Mouse (Mus musculus) small intestine, adult 2 months (tissue): ENCODE results near the gene Hspa12b.

Experiments used
- CTCF ChIP-seq: fragments of 200-500 bp; IDR thresholded peaks from 2 replicates; pipeline ENCODE4 v1.5.1; 2012; ENCODE audit warnings: low read depth, mild to moderate bottlenecking, control low read depth, inconsistent platforms, low read length, moderate library complexity, mixed read lengths; ENCODE audit not compliant: insufficient replicate concordance, insufficient read length; ENCODE audit errors: extremely low read depth
- POLR2A ChIP-seq: fragments of 200-500 bp; IDR thresholded peaks from 2 replicates; pipeline ENCODE4 v1.6.1; 2012; ENCODE audit warnings: low read depth, mild to moderate bottlenecking, control low read depth, inconsistent platforms, low read length, moderate library complexity

DNA sequence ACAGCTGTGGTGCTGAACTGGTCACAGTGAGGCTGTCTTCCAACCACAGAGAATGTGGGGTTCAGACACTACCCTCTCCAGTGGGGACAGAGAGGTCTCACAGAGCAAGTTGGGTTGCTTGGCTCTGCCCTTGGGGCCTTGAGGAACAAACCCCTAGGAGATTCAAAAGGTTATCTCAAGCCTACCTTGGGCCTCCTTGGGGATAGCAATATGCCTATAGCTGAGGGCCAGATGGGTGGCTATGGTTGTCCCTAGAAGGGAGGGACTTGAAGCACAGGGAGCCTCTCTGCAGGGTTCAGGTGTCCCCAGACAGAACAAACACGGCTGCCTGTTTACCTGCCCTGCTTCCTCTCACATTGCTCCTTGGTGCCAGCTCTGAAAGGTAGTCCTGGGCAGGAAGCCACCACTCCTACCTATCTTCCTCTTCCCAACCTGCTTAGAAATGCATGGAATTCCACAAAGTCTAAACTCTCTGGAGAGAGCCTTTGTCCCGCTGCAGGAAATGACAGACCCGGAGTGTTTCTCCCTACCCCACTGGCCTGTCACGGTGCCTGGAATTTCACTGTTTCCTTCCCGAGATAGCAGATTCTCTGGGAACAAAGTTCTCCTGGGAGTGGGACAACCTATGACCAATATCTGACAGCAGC, 12.9 kb downstream of the Hspa12b start:
- TF ChIP-seq CTCF (no peak), POLR2A (no peak)
